Mouse (Mus musculus): ENCODE data around the gene Usp7.

GRCm38 (mm10) chr16:8737666-8738541 is 54.2 kb downstream of the Usp7 start:
- TF ChIP-seq EP300 (IDR thresholded peaks at IDR 0.05; ENCODE audit: low read depth) (no peak), CTCF (IDR thresholded peaks at IDR 0.05; ENCODE audit: low read depth) (no peak)

All from liver, postnatal 0 days (tissue).